Mouse (Mus musculus): ENCODE measurements around the gene Tbc1d10b. TPM values are rescaled to one million over a fixed set of nuclear protein-coding genes. Genes with fewer than 3 reads are reported as not detected.

Gene Tbc1d10b
- polyA plus RNA-seq, 1 experiment: 44.1 TPM

DNA sequence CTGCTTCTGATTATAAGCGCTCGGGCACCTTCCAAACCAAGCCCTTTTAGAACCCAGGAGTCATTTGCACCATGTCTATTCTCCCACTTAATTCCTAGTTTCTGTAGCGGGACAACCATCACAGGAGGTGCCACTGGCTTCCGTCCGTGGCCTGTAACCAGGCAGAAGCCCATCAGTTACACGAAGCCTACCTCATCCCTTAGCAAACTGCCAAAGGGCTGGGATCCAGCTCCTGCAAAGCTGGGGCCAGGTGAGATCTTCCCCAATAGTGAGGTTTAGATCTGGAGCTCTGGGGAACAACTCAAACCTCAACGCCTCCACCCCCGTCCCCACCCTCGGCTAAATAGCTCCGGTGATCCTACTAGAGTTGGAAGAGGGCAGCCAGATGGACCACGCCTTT is 11.8 kb downstream of the Tbc1d10b start:
- Histone ChIP-seq H3K27me3 (ENCODE audit: control insufficient read depth, insufficient read depth, low read length) (no peaks in the 10 kb centered on the region), H3K4me1 (ENCODE audit: control insufficient read depth, insufficient read depth, insufficient read length, low read length) (peaks cover 13% of the 10 kb centered on the region), H3K27ac (ENCODE audit: insufficient read depth, low read depth, low read length) (peak overlapping the region; percentile 30; the same call in 1 of the 2 replicates), H3K4me3 (ENCODE audit: low read depth, low read length) (peak overlapping the region; percentile 87; the same call in 1 of the 2 replicates), H3K36me3 (ENCODE audit: control insufficient read depth, insufficient read depth, low read length) (peaks cover 66% of the 10 kb centered on the region)
- no peak for TF ChIP-seq CTCF (IDR thresholded peaks at IDR 0.05; ENCODE audit: extremely low read depth, insufficient read length, insufficient replicate concordance, low read depth, low read length)
- no peak for TF ChIP-seq POLR2A (IDR thresholded peaks at IDR 0.05; ENCODE audit: low read depth, low read length)
- 21% methylated on average over 11 of the region's 11 CpGs for WGBS

DNA sequence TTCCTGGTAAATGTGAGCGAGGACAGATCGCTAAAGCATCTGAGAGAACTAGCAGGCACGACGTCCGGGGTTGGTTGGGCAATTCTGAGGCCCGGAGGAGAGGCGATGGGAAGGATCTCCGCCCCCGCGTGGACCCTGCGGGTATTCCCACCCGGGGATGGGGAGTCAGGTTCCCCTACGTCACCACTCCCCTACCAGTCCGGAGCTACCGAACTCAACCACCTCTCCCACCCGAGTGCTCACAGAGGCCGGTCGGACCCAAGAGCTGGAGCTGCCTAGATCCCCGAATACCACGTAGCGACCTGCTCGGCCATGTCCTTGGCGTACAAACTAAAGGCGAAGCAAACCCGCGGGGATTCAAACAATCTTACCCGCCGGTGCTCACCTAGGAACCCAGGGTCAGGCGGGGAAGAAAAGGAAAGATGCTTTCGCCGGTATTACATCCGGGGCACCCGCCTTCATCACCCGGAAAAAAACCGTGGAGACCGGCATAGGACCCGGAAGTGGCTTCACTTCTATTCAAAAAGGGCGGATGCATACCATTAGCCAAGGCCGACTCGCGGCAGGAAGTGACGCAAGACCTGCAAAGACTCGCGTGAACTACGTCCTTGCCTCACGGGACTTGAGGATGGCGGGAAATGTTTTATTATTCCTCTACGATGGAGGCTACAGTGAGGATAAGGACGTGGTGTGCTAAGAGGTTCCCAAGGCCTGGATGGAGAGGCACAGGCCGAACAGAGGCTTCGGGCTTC is 12.5 kb downstream of the Tbc1d10b start, which contains the start of gene Cd2bp2:
Gene Cd2bp2, minus strand, starts transcription at position 507 of the 752 bp plus-strand sequence.
- no peak; the same call in none of the 2 replicates for TF ChIP-seq POLR2A (IDR thresholded peaks at IDR 0.05; ENCODE audit: low read depth, low read length)
- TF ChIP-seq CTCF (IDR thresholded peaks at IDR 0.05; ENCODE audit: extremely low read depth, insufficient read length, insufficient replicate concordance, low read depth, low read length): no peak
- Histone ChIP-seq H3K27me3 (ENCODE audit: control insufficient read depth, insufficient read depth, low read length) (no peaks in the 10 kb centered on the region), H3K4me3 (ENCODE audit: low read depth, low read length) (peak within 1 kb of the TSS; percentile 87), H3K27ac (ENCODE audit: insufficient read depth, low read depth, low read length) (peak within 1 kb of the TSS; percentile 56), H3K4me1 (ENCODE audit: control insufficient read depth, insufficient read depth, insufficient read length, low read length) (peaks cover 13% of the 10 kb centered on the region), H3K36me3 (ENCODE audit: control insufficient read depth, insufficient read depth, low read length) (peaks cover 63% of the 10 kb centered on the region)
- under 1% methylated on average over 51 of the region's 51 CpGs for WGBS

DNA sequence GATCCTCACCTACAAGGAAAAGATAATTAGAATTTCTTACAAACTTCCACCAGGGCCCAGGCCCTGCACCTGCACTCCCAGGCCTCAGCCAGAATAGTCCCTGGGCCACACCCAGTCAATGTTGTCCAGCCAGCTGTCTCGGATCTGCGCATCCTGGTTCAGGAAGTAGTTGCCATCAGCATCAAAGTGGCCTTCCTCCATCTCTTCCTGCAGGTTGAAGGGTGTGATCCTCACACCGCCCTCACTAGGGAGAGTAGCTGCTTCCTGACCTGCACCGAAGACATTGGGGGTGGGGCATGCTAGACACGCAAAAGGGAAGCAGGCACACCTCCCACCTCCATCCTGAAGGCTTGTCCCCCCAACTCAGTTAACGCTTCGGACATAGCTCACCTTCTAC is 13.6 kb downstream of the Tbc1d10b start:
- TF ChIP-seq POLR2A (IDR thresholded peaks at IDR 0.05; ENCODE audit: low read depth, low read length) (no peak), CTCF (IDR thresholded peaks at IDR 0.05; ENCODE audit: extremely low read depth, insufficient read length, insufficient replicate concordance, low read depth, low read length) (no peak)
- H3K4me3 ChIP-seq (ENCODE audit: low read depth, low read length): peak overlapping the region; percentile 87
- peaks cover 13% of the 10 kb centered on the region for H3K4me1 ChIP-seq (ENCODE audit: control insufficient read depth, insufficient read depth, insufficient read length, low read length)
- H3K36me3 ChIP-seq (ENCODE audit: control insufficient read depth, insufficient read depth, low read length): peaks cover 52% of the 10 kb centered on the region
- H3K27ac ChIP-seq (ENCODE audit: insufficient read depth, low read depth, low read length): peak overlapping the region; percentile 56; the same call in 1 of the 2 replicates
- WGBS: 35% methylated on average over 7 of the region's 7 CpGs
- H3K27me3 ChIP-seq (ENCODE audit: control insufficient read depth, insufficient read depth, low read length): no peaks in the 10 kb centered on the region

DNA sequence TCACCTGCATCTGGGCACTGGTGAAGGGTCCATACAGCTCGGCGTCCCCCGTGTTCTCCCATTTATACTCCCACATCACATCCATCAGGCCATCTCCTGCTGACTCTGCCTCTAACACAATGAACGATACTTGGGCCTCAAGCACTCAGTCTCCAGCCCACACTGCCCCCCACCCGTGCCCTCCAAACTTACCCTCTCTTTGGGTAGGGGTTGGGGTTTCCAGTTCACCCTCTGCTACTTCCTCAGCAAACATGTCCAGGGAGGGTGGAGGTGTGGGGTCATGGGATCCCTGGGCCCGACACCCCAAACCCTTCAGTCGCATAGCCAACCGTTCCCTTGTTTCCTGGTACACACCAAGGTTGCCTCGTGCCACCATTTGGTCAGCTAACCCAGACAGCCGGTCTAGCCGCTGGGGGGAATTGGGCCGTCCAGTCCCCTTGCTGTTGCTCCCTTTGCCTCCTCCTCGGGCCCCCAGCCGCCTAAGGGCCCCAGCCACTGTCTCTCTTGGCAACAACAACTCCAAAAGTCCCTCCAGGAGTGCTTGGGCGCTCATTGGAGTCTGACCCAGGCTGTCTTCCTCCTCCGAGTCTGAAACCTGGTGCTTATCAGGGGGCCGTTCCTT is 14.1 kb downstream of the Tbc1d10b start:
- peak overlapping the region; percentile 87 for H3K4me3 ChIP-seq (ENCODE audit: low read depth, low read length)
- TF ChIP-seq POLR2A (IDR thresholded peaks at IDR 0.05; ENCODE audit: low read depth, low read length) (no peak), CTCF (IDR thresholded peaks at IDR 0.05; ENCODE audit: extremely low read depth, insufficient read length, insufficient replicate concordance, low read depth, low read length) (no peak)
- no peak overlapping the region for H3K27ac ChIP-seq (ENCODE audit: insufficient read depth, low read depth, low read length)
- H3K36me3 ChIP-seq (ENCODE audit: control insufficient read depth, insufficient read depth, low read length): peaks cover 47% of the 10 kb centered on the region
- H3K27me3 ChIP-seq (ENCODE audit: control insufficient read depth, insufficient read depth, low read length): no peaks in the 10 kb centered on the region
- WGBS: 64% methylated on average over 17 of the region's 17 CpGs
- peaks cover 16% of the 10 kb centered on the region for H3K4me1 ChIP-seq (ENCODE audit: control insufficient read depth, insufficient read depth, insufficient read length, low read length)

DNA sequence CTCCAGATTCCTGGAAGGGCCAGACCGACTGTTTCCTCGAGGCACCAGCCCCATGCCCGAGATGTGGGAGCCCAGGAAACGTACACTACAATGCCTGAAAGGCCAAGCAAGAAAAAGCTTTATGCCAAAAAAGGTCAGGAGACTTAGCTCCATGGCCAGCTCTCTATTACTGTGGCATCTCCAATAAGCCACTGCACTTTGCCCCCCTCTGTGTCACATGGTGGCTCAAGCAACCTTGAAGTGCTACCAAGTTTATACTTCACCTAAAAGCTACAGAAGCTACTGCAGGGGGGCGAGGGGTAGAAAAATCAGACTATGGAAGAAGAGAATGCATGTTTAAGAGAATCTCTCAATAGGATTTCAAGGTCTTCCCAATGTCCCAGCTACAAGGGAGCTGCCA is 15.3 kb downstream of the Tbc1d10b start:
- Histone ChIP-seq H3K27ac (ENCODE audit: insufficient read depth, low read depth, low read length) (no peak overlapping the region), H3K36me3 (ENCODE audit: control insufficient read depth, insufficient read depth, low read length) (peaks cover 36% of the 10 kb centered on the region), H3K4me3 (ENCODE audit: low read depth, low read length) (no peak overlapping the region), H3K27me3 (ENCODE audit: control insufficient read depth, insufficient read depth, low read length) (no peaks in the 10 kb centered on the region), H3K4me1 (ENCODE audit: control insufficient read depth, insufficient read depth, insufficient read length, low read length) (peaks cover 16% of the 10 kb centered on the region)
- TF ChIP-seq CTCF (IDR thresholded peaks at IDR 0.05; ENCODE audit: extremely low read depth, insufficient read length, insufficient replicate concordance, low read depth, low read length): no peak
- TF ChIP-seq POLR2A (IDR thresholded peaks at IDR 0.05; ENCODE audit: low read depth, low read length): no peak
- 75% methylated on average over 5 of the region's 5 CpGs for WGBS

DNA sequence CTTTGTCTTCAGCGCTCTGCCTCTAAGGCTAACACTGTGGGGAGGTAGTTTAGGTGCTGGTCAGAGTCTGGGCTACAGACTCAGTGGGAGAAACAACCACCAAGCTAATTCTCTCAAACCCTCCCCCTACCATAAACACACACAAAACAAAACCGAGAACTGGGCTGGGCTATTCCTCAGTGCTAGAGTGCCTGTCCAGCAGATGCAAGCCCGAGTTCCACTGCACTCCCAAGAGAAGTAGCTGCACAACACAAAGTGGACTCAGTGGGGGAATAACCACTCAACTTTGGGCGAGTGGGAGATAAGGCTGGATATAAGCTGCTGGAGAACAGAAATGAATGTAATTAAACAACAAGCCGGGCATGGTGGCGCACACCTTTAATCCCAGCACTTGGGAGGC is 17.6 kb downstream of the Tbc1d10b start:
- peaks cover 13% of the 10 kb centered on the region for H3K4me1 ChIP-seq (ENCODE audit: control insufficient read depth, insufficient read depth, insufficient read length, low read length)
- H3K27me3 ChIP-seq (ENCODE audit: control insufficient read depth, insufficient read depth, low read length): no peaks in the 10 kb centered on the region
- peaks cover 29% of the 10 kb centered on the region for H3K36me3 ChIP-seq (ENCODE audit: control insufficient read depth, insufficient read depth, low read length)
- WGBS: 82% methylated on average over 6 of the region's 6 CpGs
- no peak overlapping the region for H3K4me3 ChIP-seq (ENCODE audit: low read depth, low read length)
- 0 out of 2 replicates have a peak overlapping the region, but pooled peaks have one; percentile 5 for H3K27ac ChIP-seq (ENCODE audit: insufficient read depth, low read depth, low read length)
- TF ChIP-seq CTCF (IDR thresholded peaks at IDR 0.05; ENCODE audit: extremely low read depth, insufficient read length, insufficient replicate concordance, low read depth, low read length): no peak
- no peak for TF ChIP-seq POLR2A (IDR thresholded peaks at IDR 0.05; ENCODE audit: low read depth, low read length)

All from small intestine, adult 2 months (tissue).